Mouse (Mus musculus): ENCODE data around the gene Ctrb1. TPM values are rescaled to one million over a fixed set of nuclear protein-coding genes. Genes with fewer than 3 reads are reported as not detected.
"Not testable (repeated sequence)": the region's sequence is repeated elsewhere in the genome, so short reads cannot be mapped to it uniquely, and the experiment has no call there.

Ctrb1 gene
- polyA plus RNA-seq, 1 experiment from 2014 or later: not detected

GRCm38 (mm10) chr8:111666751-111667150, 24.1 kb downstream of the Ctrb1 start:
- ChIA-PET CTCF (interaction anchor here (1.1 to 1.9 kb wide), 2 partner anchors 132 to 159 kb away, joined by 3 to 4 read pairs; no protein-coding TSS in a partner anchor), POLR2A (no interaction called here)
- no peaks in the 10 kb centered on the region for H3K27me3 ChIP-seq
- no peak for DNase-seq (ENCODE audit: low read depth, low spot score)
- in situ Hi-C loops (cut with MboI; ENCODE audit: low pct_unique_long_range_greater_than_20kb): loop anchor here (5.0 to 10.0 kb wide), 2 partner anchors 134 to 322 kb away; no protein-coding TSS in a partner anchor
- no peak for TF ChIP-seq CTCF (IDR thresholded peaks at IDR 0.05)
- ATAC-seq: no peak

GRCm38 (mm10) chr8:111662473-111662872, 28.3 kb downstream of the Ctrb1 start:
- in situ Hi-C loops (cut with MboI; ENCODE audit: low pct_unique_long_range_greater_than_20kb): loop anchor here (10.0 kb wide), 1 partner anchor 318 kb away; no protein-coding TSS in a partner anchor
- peak; percentile 83 for TF ChIP-seq CTCF (IDR thresholded peaks at IDR 0.05)
- POLR2A ChIA-PET: interaction anchor here (0.9 to 1.1 kb wide), 2 partner anchors 125 to 127 kb away, joined by 3 read pairs; partner anchors contain the start of gene Znrf1
- CTCF ChIA-PET: interaction anchor here (1.2 to 1.9 kb wide), 8 partner anchors 12 to 243 kb away, joined by 3 to 5 read pairs (median 4); no protein-coding TSS in a partner anchor
- no peaks in the 10 kb centered on the region for H3K27me3 ChIP-seq
- ATAC-seq (peak; percentile 60), DNase-seq (ENCODE audit: low read depth, low spot score) (no peak)

GRCm38 (mm10) chr8:111658819-111659423, 31.9 kb downstream of the Ctrb1 start:
- DNase-seq (ENCODE audit: low read depth, low spot score) (peak; percentile 68), ATAC-seq (peak; percentile 55)
- TF ChIP-seq CTCF (IDR thresholded peaks at IDR 0.05): no peak
- ChIA-PET POLR2A (no interaction called here), CTCF (no interaction called here)
- in situ Hi-C loops (cut with MboI; ENCODE audit: low pct_unique_long_range_greater_than_20kb): no loop called here
- no peaks in the 10 kb centered on the region for H3K27me3 ChIP-seq

DNA sequence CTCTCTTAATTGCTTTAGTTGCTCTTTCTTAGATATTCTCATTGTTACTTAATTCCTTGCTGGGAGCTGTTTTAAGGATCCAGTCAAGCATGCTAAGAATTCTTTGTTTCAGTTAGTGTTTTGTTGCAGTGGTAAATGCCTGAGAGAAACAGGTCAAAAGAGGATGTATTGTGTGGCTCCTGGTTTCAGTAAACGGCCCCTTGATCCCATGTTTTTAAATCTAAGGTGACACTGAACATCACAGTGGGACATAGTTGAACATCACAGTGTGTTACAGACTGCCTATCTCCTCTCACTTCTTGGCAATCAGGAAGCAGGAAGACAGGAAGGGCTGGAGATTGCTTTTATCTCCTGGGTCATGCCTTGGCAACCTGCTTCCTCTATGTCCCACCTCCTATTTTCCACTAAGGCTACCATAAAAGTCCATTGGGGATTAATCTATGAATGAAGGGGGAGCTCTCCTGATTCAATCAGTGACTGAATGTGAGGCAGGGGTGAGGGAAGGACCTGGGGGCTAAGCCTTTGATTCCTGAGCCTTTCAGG, 33.4 kb downstream of the Ctrb1 start:
- no peaks in the 10 kb centered on the region for H3K27me3 ChIP-seq
- in situ Hi-C loops (cut with MboI; ENCODE audit: low pct_unique_long_range_greater_than_20kb): no loop called here
- POLR2A ChIA-PET: interaction anchor here (1.0 kb wide), 1 partner anchor 14 kb away, joined by 3 read pairs; the partner anchor contains the start of gene Zfp1
- ATAC-seq: no peak
- DNase-seq (ENCODE audit: low read depth, low spot score): no peak
- no peak for TF ChIP-seq CTCF (IDR thresholded peaks at IDR 0.05)
- CTCF ChIA-PET: no interaction called here

DNA sequence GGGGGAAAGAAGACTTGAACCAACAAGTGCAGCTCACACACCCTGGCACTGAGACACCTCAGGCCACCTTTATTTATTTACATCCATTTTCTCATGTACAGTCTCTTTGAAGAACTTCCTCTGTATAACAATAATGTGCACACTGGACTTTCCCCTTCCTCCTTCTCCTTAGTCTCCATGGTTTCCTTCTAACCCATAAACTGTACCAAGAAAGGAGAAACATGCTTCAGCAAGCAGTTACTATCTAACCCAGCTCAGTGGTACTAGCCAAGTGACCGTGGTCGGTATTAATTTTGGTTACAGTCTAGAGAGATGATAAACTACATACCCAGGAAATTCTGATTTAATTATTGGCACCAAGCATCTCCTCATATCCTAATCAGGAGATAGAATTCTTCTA, 37.3 kb downstream of the Ctrb1 start:
- ChIA-PET POLR2A (no interaction called here), CTCF (no interaction called here)
- DNase-seq (ENCODE audit: low read depth, low spot score) (no peak), ATAC-seq (no peak)
- no peak for TF ChIP-seq CTCF (IDR thresholded peaks at IDR 0.05)
- in situ Hi-C loops (cut with MboI; ENCODE audit: low pct_unique_long_range_greater_than_20kb): no loop called here
- no peaks in the 10 kb centered on the region for H3K27me3 ChIP-seq

GRCm38 (mm10) chr8:111650651-111651050, 40.2 kb downstream of the Ctrb1 start:
- in situ Hi-C loops (cut with MboI; ENCODE audit: low pct_unique_long_range_greater_than_20kb): no loop called here
- DNase-seq (ENCODE audit: low read depth, low spot score) (no peak), ATAC-seq (no peak)
- ChIA-PET POLR2A (no interaction called here), CTCF (interaction anchor here (1.4 kb wide), 1 partner anchor 12 kb away, joined by 4 read pairs; no protein-coding TSS in a partner anchor)
- H3K27me3 ChIP-seq: no peaks in the 10 kb centered on the region
- TF ChIP-seq CTCF (IDR thresholded peaks at IDR 0.05): no peak

DNA sequence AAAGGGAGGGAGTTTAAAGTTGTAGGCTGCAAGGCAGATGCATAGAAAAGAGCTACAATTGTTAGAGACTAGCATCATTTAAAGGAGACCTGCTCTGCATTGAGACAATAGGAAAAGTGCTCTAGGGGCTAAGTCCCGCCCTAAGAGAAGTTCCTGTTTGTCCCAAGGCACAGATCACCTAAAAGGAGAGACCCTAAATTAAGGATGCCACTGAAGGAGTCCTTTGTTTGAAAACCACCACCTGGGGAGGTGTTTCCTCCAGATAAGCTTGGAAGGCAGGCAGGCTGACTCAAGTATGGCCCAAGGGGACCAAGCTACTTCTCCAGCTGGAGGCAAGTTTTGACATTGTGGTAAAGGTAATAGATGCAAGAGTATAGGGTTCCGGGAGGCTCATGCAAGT, 42.0 kb downstream of the Ctrb1 start:
- no peaks in the 10 kb centered on the region for H3K27me3 ChIP-seq
- ChIA-PET CTCF (no interaction called here), POLR2A (no interaction called here)
- no peak for DNase-seq (ENCODE audit: low read depth, low spot score)
- in situ Hi-C loops (cut with MboI; ENCODE audit: low pct_unique_long_range_greater_than_20kb): no loop called here
- no peak for TF ChIP-seq CTCF (IDR thresholded peaks at IDR 0.05)
- ATAC-seq: no peak

DNA sequence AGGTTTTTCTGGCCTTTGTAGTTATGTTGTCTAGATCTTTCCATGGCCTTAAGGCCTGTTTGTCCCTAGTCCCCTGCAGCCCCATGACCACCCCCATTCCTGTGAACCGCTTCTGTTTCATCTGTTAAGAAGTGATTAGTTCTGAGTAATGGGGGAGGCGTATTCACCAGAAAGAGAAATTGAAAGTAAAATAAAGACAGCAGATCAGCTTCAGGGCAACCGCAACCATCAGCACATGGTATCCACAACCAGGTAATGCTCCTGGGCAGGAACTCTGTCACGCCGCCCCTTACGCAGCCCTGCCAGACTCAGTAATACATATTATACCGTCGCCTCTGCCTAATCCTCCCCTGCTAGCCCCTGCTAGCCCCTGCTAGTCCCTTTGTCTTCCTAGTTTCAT, 45.1 kb downstream of the Ctrb1 start:
- no peaks in the 10 kb centered on the region for H3K27me3 ChIP-seq
- TF ChIP-seq CTCF (IDR thresholded peaks at IDR 0.05): no peak
- ChIA-PET POLR2A (no interaction called here), CTCF (no interaction called here)
- in situ Hi-C loops (cut with MboI; ENCODE audit: low pct_unique_long_range_greater_than_20kb): no loop called here
- no peak for DNase-seq (ENCODE audit: low read depth, low spot score)
- ATAC-seq: no peak

DNA sequence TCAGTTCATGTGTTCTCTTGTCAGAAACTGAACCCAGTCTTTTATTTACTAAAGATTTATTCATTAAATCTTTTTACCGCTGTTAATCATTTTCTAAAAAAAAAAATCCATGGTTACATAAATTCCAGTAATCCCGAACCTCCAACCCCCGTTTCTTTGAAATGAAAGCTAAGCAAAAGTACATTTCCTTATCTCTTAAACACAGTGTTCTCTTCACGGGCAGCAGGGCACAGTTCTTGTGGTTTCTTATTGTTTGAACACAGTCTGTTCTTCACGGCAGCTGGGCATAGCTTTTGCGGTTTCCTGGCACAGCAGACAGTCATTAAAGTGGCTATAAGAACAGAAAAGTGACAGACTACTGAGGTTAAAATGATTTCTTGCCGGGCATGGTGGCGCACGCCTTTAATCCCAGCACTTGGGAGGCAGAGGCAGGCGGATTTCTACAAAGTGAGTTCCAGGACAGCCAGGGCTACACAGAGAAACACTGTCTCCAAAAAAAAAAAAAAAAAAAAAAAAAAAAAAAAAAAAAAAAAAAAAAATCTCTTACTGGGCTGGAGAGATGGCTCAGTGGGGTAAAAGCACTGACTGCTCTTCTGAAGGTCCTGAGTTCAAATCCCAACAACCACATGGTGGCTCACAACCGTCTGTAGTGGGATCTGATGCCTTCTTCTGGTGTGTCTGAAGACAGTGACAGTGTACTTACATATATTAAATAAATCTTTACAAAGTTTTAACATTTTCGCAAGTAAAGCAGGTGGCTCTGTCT, 46.3 kb downstream of the Ctrb1 start:
- peak; percentile 72 for DNase-seq (ENCODE audit: low read depth, low spot score)

GRCm38 (mm10) chr8:111643264-111644141, 47.3 kb downstream of the Ctrb1 start, which contains the start of gene Zfp1:
TSS of gene Zfp1 (plus strand) at chr8:111643401.
- DNase-seq (ENCODE audit: low read depth, low spot score) (peak; percentile 64), ATAC-seq (peak; percentile 76)
- H3K27me3 ChIP-seq: no peaks in the 10 kb centered on the region
- ChIA-PET CTCF (interaction anchor here (1.1 kb wide), 1 partner anchor 20 kb away, joined by 5 read pairs; no protein-coding TSS in a partner anchor), POLR2A (interaction anchor here (0.6 to 0.7 kb wide), 3 partner anchors 14 to 218 kb away, joined by 3 read pairs; no protein-coding TSS in a partner anchor)
- no peak for TF ChIP-seq CTCF (IDR thresholded peaks at IDR 0.05)
- in situ Hi-C loops (cut with MboI; ENCODE audit: low pct_unique_long_range_greater_than_20kb): no loop called here

More for the DNA sequence above, 46.3 kb downstream of the Ctrb1 start:
- in situ Hi-C loops (cut with MboI; ENCODE audit: low pct_unique_long_range_greater_than_20kb); H3K27me3 ChIP-seq: not testable (repeated sequence)
- peak; percentile 27 for ATAC-seq
- ChIA-PET CTCF (interaction anchor here (1.1 kb wide), 1 partner anchor 19 kb away, joined by 5 read pairs; no protein-coding TSS in a partner anchor), POLR2A (interaction anchor here (0.5 to 0.7 kb wide), 3 partner anchors 132 to 253 kb away, joined by 3 read pairs; no protein-coding TSS in a partner anchor)
